Mouse (Mus musculus): ENCODE data around the gene Kcnrg. TPM values are rescaled to one million over a fixed set of nuclear protein-coding genes. Genes with fewer than 3 reads are reported as not detected.

Kcnrg gene
- polyA plus RNA-seq, 1 experiment from 2014 or later: 4.8 TPM

- Histone ChIP-seq H3K4me3 (ENCODE audit: low read depth, low read length) (peak overlapping the region; percentile 88), H3K9ac (replicated peaks; ENCODE audit: low read depth, low read length) (peak overlapping the region; percentile 72), H3K27me3 (ENCODE audit: control insufficient read depth, insufficient read depth, low read length) (no peaks in the 10 kb centered on the region), H3K4me1 (ENCODE audit: control insufficient read depth, insufficient read depth, low read length) (no peaks in the 10 kb centered on the region), H3K36me3 (ENCODE audit: control insufficient read depth, insufficient read depth, low read length) (no peaks in the 10 kb centered on the region), H3K27ac (ENCODE audit: low read depth, low read length) (peak overlapping the region; percentile 87), H3K9me3 (ENCODE audit: control insufficient read depth, low read length) (no peaks in the 10 kb centered on the region), H3K4me2 (ENCODE audit: low read depth, low read length) (peak overlapping the region; percentile 94)
- peak; percentile 95 for ATAC-seq (ENCODE audit: low read depth)
- 2% methylated on average over 61 of the region's 62 CpGs for WGBS
These were observed 41.6 kb downstream of the Kcnrg start for GRCm38 (mm10) chr14:61648685-61649504.

DNA sequence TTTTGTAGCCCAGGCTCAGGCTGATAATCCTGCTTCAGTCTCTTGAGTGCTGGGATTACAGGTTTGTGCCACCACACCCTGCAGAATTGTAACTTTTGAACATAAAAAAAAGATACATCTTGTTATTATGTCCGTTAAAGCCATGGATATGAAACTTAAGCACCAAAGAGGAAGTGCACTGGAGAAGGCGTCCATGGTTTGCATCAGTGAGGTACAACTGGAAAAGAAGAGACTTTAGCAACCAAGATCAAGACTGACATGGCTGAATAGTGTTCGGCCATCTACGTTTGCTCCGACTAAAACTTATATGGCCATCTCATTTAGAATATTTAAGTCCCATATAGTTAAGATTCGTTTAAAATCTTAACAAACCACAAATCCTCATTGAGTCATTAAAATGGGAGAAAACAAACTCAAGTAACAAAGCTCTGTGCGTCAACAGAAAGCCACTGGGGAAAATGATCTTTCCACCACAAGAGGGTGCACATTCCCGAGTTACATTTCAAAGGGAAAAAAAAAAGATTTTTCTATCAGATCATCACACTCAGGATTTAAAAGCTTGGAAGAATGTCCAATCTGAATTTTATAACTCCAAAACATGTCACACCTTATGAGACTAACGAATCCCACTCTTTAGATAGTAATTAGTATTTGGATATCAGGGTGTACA is 43.2 kb downstream of the Kcnrg start:
- no peak overlapping the region for H3K27ac ChIP-seq (ENCODE audit: low read depth, low read length)
- 41% methylated on average over 9 of the region's 9 CpGs for WGBS
- H3K9ac ChIP-seq (replicated peaks; ENCODE audit: low read depth, low read length): no peak overlapping the region
- no peak overlapping the region for H3K4me3 ChIP-seq (ENCODE audit: low read depth, low read length)
- no peaks in the 10 kb centered on the region for H3K27me3 ChIP-seq (ENCODE audit: control insufficient read depth, insufficient read depth, low read length)
- no peak for ATAC-seq (ENCODE audit: low read depth)
- no peaks in the 10 kb centered on the region for H3K36me3 ChIP-seq (ENCODE audit: control insufficient read depth, insufficient read depth, low read length)
- no peaks in the 10 kb centered on the region for H3K9me3 ChIP-seq (ENCODE audit: control insufficient read depth, low read length)
- no peaks in the 10 kb centered on the region for H3K4me1 ChIP-seq (ENCODE audit: control insufficient read depth, insufficient read depth, low read length)
- no peak overlapping the region for H3K4me2 ChIP-seq (ENCODE audit: low read depth, low read length)

DNA sequence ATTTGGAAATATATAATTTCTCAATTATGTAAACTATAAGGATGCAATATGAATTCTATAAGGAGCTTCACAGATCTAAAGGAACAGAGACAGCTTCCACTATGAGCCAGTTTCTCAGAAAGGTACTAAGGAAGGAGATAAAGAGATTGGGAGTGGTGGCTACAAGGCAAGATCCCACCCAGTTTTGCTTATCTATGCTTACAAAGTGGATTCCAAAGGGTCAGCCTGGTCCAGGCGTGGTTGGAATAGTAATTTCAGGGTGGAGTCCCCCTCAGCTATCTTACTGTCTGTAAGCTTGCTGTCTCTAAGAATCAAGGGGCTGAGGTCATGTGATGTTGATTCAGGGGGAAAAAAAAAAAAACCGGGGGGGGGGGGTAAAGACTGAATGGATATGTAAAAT is 49.2 kb downstream of the Kcnrg start:
- ATAC-seq (ENCODE audit: low read depth): no peak
- Histone ChIP-seq H3K27me3 (ENCODE audit: control insufficient read depth, insufficient read depth, low read length) (no peaks in the 10 kb centered on the region), H3K9me3 (ENCODE audit: control insufficient read depth, low read length) (no peaks in the 10 kb centered on the region), H3K9ac (replicated peaks; ENCODE audit: low read depth, low read length) (no peak overlapping the region), H3K4me3 (ENCODE audit: low read depth, low read length) (no peak overlapping the region), H3K27ac (ENCODE audit: low read depth, low read length) (no peak overlapping the region), H3K36me3 (ENCODE audit: control insufficient read depth, insufficient read depth, low read length) (no peaks in the 10 kb centered on the region), H3K4me2 (ENCODE audit: low read depth, low read length) (no peak overlapping the region), H3K4me1 (ENCODE audit: control insufficient read depth, insufficient read depth, low read length) (no peaks in the 10 kb centered on the region)
- WGBS: 63% methylated on average over 2 of the region's 2 CpGs

- Histone ChIP-seq H3K27me3 (ENCODE audit: control insufficient read depth, insufficient read depth, low read length) (no peaks in the 10 kb centered on the region), H3K9me3 (ENCODE audit: control insufficient read depth, low read length) (no peaks in the 10 kb centered on the region), H3K4me3 (ENCODE audit: low read depth, low read length) (no peak overlapping the region), H3K4me2 (ENCODE audit: low read depth, low read length) (no peak overlapping the region), H3K27ac (ENCODE audit: low read depth, low read length) (no peak overlapping the region), H3K36me3 (ENCODE audit: control insufficient read depth, insufficient read depth, low read length) (no peaks in the 10 kb centered on the region), H3K4me1 (ENCODE audit: control insufficient read depth, insufficient read depth, low read length) (no peaks in the 10 kb centered on the region), H3K9ac (replicated peaks; ENCODE audit: low read depth, low read length) (no peak overlapping the region)
- no peak for ATAC-seq (ENCODE audit: low read depth)
- 73% methylated on average over 1 of the region's 1 CpGs for WGBS
These were observed 54.2 kb downstream of the Kcnrg start for GRCm38 (mm10) chr14:61661496-61661895.

DNA sequence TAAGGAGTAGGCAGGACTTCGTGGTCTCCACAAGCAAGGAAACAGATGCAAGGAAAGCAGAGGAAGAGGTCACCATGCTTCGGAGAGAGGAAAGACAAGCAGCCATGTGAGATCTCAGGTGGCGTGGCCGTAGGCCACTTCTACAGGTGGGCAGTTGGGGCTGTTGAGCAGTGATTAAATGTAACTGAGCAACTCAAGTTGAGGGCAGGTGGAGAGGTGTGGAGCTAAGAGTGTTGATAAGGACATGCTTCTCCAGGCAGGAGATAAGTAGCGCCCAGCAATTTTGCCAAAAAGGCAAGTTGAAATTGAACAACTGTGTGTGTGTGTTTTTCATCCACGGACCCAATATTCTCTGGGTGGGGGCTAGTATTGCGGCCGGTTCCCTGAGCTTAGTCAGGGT is 55.0 kb downstream of the Kcnrg start:
- Histone ChIP-seq H3K27me3 (ENCODE audit: control insufficient read depth, insufficient read depth, low read length) (no peaks in the 10 kb centered on the region), H3K9me3 (ENCODE audit: control insufficient read depth, low read length) (no peaks in the 10 kb centered on the region), H3K9ac (replicated peaks; ENCODE audit: low read depth, low read length) (no peak overlapping the region), H3K4me1 (ENCODE audit: control insufficient read depth, insufficient read depth, low read length) (no peaks in the 10 kb centered on the region), H3K36me3 (ENCODE audit: control insufficient read depth, insufficient read depth, low read length) (no peaks in the 10 kb centered on the region), H3K4me3 (ENCODE audit: low read depth, low read length) (no peak overlapping the region), H3K4me2 (ENCODE audit: low read depth, low read length) (no peak overlapping the region), H3K27ac (ENCODE audit: low read depth, low read length) (no peak overlapping the region)
- no peak for ATAC-seq (ENCODE audit: low read depth)
- 93% methylated on average over 8 of the region's 8 CpGs for WGBS

MicroRNAs within 50 kb of the gene (microRNA counts, 519-probe panel; counts per million panel counts)
- microRNA mmu-miR-15a: 5,713 counts per million, percentile 82 among the panel's probes with 10 or more counts
- microRNA mmu-miR-16: 6,927 counts per million, percentile 96 among the panel's probes with 10 or more counts

Small RNAs within 50 kb of the gene (microRNA-seq; reads per million reads assigned to microRNA genes)
- 2,326 reads per million, percentile 84 among the genes with 10 or more reads in this experiment for gene Mir15a
- 1,894 reads per million, percentile 81 among the genes with 10 or more reads in this experiment for gene Mir16-1

Other genes starting within 250 kb of the Kcnrg start
- gene Ebpl, start 247.0 kb upstream of the Kcnrg start, polyA plus RNA-seq (2014; fragmentation: Nextera tagmentation; extraction: Ambion mirVana): 10.9 and 11.1 TPM in 2 replicates
- 82.1 and 95.0 TPM in 2 replicates for gene Kpna3, start 167.6 kb upstream of the Kcnrg start, polyA plus RNA-seq (2014; fragmentation: Nextera tagmentation; extraction: Ambion mirVana)
- gene Spryd7, start 50.6 kb upstream of the Kcnrg start, polyA plus RNA-seq (2014; fragmentation: Nextera tagmentation; extraction: Ambion mirVana): 61.4 and 66.3 TPM in 2 replicates
- gene Trim13, start 9.2 kb upstream of the Kcnrg start, polyA plus RNA-seq (2014; fragmentation: Nextera tagmentation; extraction: Ambion mirVana): 48.5 and 55.8 TPM in 2 replicates

Data from neural tube, embryonic 14.5 days (tissue).